Mouse (Mus musculus): Measurements from ENCODE around the gene Il1rl1.

DNA sequence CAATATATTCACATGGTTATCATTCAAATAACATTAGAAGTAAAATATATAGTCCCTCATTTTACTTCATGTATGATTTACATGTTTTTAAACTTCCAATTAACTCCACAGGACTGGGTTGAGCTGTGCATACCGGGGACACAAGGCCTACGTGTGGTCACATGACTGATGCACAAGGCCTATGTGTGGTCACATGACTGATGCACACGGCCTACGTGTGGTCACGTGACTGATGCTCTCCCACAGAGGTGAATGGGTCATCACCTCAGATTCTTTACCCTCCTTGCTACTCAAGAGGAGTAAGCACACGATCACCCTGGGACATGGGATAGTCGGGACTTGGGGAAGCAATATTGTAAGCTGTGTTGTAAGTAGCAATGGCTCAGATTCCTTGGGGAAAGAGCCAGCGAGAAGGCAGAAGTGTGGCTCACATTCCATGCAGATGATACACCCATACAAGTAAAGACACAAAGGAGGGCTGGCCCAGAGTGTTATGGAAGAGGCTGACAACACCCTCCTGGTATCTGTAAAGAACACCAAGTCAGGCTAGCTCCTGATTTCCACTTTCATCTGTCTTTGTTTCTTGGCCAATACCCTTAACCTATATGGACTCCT, 44.3 kb upstream of the Il1rl1 start:
- no peak for TF ChIP-seq CTCF (IDR thresholded peaks at IDR 0.05; ENCODE audit: low read depth)
- no peak for TF ChIP-seq EP300 (IDR thresholded peaks at IDR 0.05; ENCODE audit: low read depth)
